ENCODE assay signal across 7 mouse cellular contexts in genomic region chr4:155187192-155187674, GRCm38 (mm10). TPM values are rescaled to one million over a fixed set of nuclear protein-coding genes. Genes with fewer than 3 reads are reported as not detected.
A peak's percentile ranks its signal among the peaks of the same experiment; 100 is the strongest.
DNase-seq lines count a peak whose midpoint lies in the region; ATAC-seq and TF ChIP-seq lines count a peak whose summit lies in the region.

No protein-coding gene starts in this region.

- DNase-seq in midbrain, embryonic 11.5 days (ENCODE audit: low spot score, missing footprints): peak; percentile 85
- no peak for DNase-seq in midbrain, postnatal 0 days (ENCODE audit: low spot score)
- no peak for DNase-seq in liver, embryonic 13.5 days
- no peak for DNase-seq in urinary bladder, adult 2 months (ENCODE audit: low spot score)
- no peak for DNase-seq in thymus, adult 18-20 months

- no peak overlapping the region for H3K4me2 ChIP-seq in midbrain, embryonic 11.5 days
- no peak overlapping the region for H3K4me2 ChIP-seq in midbrain, postnatal 0 days (ENCODE audit: low read depth, low read length, poor library complexity, severe bottlenecking)
- H3K4me2 ChIP-seq in liver, embryonic 13.5 days: no peak overlapping the region
- H3K4me2 ChIP-seq in stomach, embryonic 15.5 days: no peak overlapping the region

- WGBS in midbrain, embryonic 11.5 days: 56% methylated on average over 3 of the region's 3 CpGs
- 56% methylated on average over 3 of the region's 3 CpGs for WGBS in midbrain, postnatal 0 days
- WGBS in liver, embryonic 13.5 days (ENCODE audit: insufficient replicate concordance): 12% methylated on average over 3 of the region's 3 CpGs
- WGBS in stomach, embryonic 15.5 days: 47% methylated on average over 3 of the region's 3 CpGs

- no peak for TF ChIP-seq CTCF in midbrain, postnatal 0 days (IDR thresholded peaks at IDR 0.05)

- H3K9ac ChIP-seq in midbrain, embryonic 11.5 days (ENCODE audit: low read length): no peak overlapping the region
- H3K9ac ChIP-seq in midbrain, postnatal 0 days (replicated peaks; ENCODE audit: low read length, poor library complexity, severe bottlenecking): no peak overlapping the region
- H3K9ac ChIP-seq in liver, embryonic 13.5 days: no peak overlapping the region
- H3K9ac ChIP-seq in stomach, embryonic 15.5 days: no peak overlapping the region

- H3K36me3 ChIP-seq in midbrain, embryonic 11.5 days (ENCODE audit: control insufficient read depth, insufficient read depth, low read length): no peaks in the 10 kb centered on the region
- H3K36me3 ChIP-seq in midbrain, postnatal 0 days (ENCODE audit: insufficient read depth, low read length): no peaks in the 10 kb centered on the region
- H3K36me3 ChIP-seq in liver, embryonic 13.5 days: no peaks in the 10 kb centered on the region
- no peaks in the 10 kb centered on the region for H3K36me3 ChIP-seq in stomach, embryonic 15.5 days

- ATAC-seq in midbrain, embryonic 11.5 days (ENCODE audit: low FRiP score): no peak
- ATAC-seq in midbrain, postnatal 0 days (ENCODE audit: low FRiP score): no peak
- ATAC-seq in granulocyte monocyte progenitor cell, adult 5-6 weeks (replicated peaks; ENCODE audit: poor library complexity, severe bottlenecking): peak; percentile 85
- peak; percentile 26; the same call in 1 of the 2 replicates for ATAC-seq in liver, embryonic 13.5 days (ENCODE audit: low read depth)
- ATAC-seq in stomach, embryonic 15.5 days (ENCODE audit: insufficient read depth, low FRiP score, low read depth): no peak

- H3K4me1 ChIP-seq in midbrain, embryonic 11.5 days (ENCODE audit: control insufficient read depth, insufficient read depth, low read length): peaks cover 36% of the 10 kb centered on the region
- 0 out of 2 replicates have a peak, but pooled peaks cover 4% of the 10 kb centered on the region for H3K4me1 ChIP-seq in midbrain, postnatal 0 days (ENCODE audit: insufficient read depth, low read length)
- peaks cover 90% of the 10 kb centered on the region for H3K4me1 ChIP-seq in liver, embryonic 13.5 days (replicated peaks)
- peaks cover 79% of the 10 kb centered on the region for H3K4me1 ChIP-seq in stomach, embryonic 15.5 days

- H3K27me3 ChIP-seq in midbrain, embryonic 11.5 days (ENCODE audit: control insufficient read depth, insufficient read depth, low read length): no peaks in the 10 kb centered on the region
- H3K27me3 ChIP-seq in midbrain, postnatal 0 days (ENCODE audit: insufficient read depth, low read length): no peaks in the 10 kb centered on the region
- no peaks in the 10 kb centered on the region for H3K27me3 ChIP-seq in liver, embryonic 13.5 days
- H3K27me3 ChIP-seq in stomach, embryonic 15.5 days (replicated peaks): no peaks in the 10 kb centered on the region

- no peak overlapping the region for H3K4me3 ChIP-seq in midbrain, embryonic 11.5 days (ENCODE audit: low read depth, low read length)
- H3K4me3 ChIP-seq in midbrain, postnatal 0 days (ENCODE audit: low read depth, low read length): no peak overlapping the region
- no peak overlapping the region for H3K4me3 ChIP-seq in liver, embryonic 13.5 days (replicated peaks)
- no peak overlapping the region for H3K4me3 ChIP-seq in stomach, embryonic 15.5 days (replicated peaks)

- H3K27ac ChIP-seq in midbrain, embryonic 11.5 days (ENCODE audit: low read depth, low read length): no peak overlapping the region
- H3K27ac ChIP-seq in midbrain, postnatal 0 days (ENCODE audit: low read depth, low read length): no peak overlapping the region; the same call in 1 of the 2 replicates
- peak overlapping the region; percentile 47 for H3K27ac ChIP-seq in liver, embryonic 13.5 days
- 0 out of 2 replicates have a peak overlapping the region, but pooled peaks have one; percentile 2 for H3K27ac ChIP-seq in stomach, embryonic 15.5 days

- H3K9me3 ChIP-seq in midbrain, embryonic 11.5 days (ENCODE audit: control insufficient read depth, low read length): no peaks in the 10 kb centered on the region
- no peaks in the 10 kb centered on the region for H3K9me3 ChIP-seq in midbrain, postnatal 0 days (ENCODE audit: low read length)
- H3K9me3 ChIP-seq in liver, embryonic 13.5 days (replicated peaks): no peaks in the 10 kb centered on the region
- H3K9me3 ChIP-seq in stomach, embryonic 15.5 days: no peaks in the 10 kb centered on the region

RNA-seq across cellular contexts. Expression of gene Ski, which starts 35.2 kb away (rescaled TPM):
- polyA plus RNA-seq in midbrain, embryonic 11.5 days (2014; fragmentation: Nextera tagmentation; extraction: Ambion mirVana): 12.7 and 13.6 TPM in 2 replicates
- 59.8 and 63.1 TPM in 2 replicates for total RNA-seq in midbrain, postnatal 0 days (2014; rRNA removed)
- polyA plus RNA-seq in midbrain, postnatal 0 days (2015; fragmentation: Nextera tagmentation; extraction: Ambion mirVana): 7.1 and 8.4 TPM in 2 replicates
- total RNA-seq in granulocyte monocyte progenitor cell, adult 5-6 weeks (2014; fragmentation: Nextera tagmentation): 18.1 and 19.4 TPM in 2 replicates
- 4.7 and 8.6 TPM in 2 replicates for total RNA-seq in granulocyte monocyte progenitor cell, adult 5-6 weeks (2017)
- polyA plus RNA-seq in liver, embryonic 13.5 days (2015; fragmentation: Nextera tagmentation; extraction: Ambion mirVana): 2.2 and 2.4 TPM in 2 replicates
- polyA plus RNA-seq in stomach, embryonic 15.5 days (2015; fragmentation: Nextera tagmentation; extraction: Ambion mirVana): 16.2 and 16.6 TPM in 2 replicates
- polyA plus RNA-seq in urinary bladder, adult 2 months (2012; rRNA removed): 43.6 and 67.2 TPM in 2 replicates

Comparison
In these comparisons a context has a peak if more than half of its experiments do, and no peak if none do; other contexts are left out.
1. ATAC-seq: peak in granulocyte monocyte progenitor cell, adult 5-6 weeks (single experiment) and liver, embryonic 13.5 days (single experiment); none in midbrain, embryonic 11.5 days (single experiment), midbrain, postnatal 0 days (single experiment) and stomach, embryonic 15.5 days (single experiment).
2. H3K27ac ChIP-seq: peak in liver, embryonic 13.5 days (single experiment) and stomach, embryonic 15.5 days (single experiment); none in midbrain, embryonic 11.5 days (single experiment) and midbrain, postnatal 0 days (single experiment).